Mouse (Mus musculus) limb, embryonic 14.5 days (tissue): ENCODE measurements at regions not wholly inside any gene's neighbourhood (a gene's known extent, or its start where the extent isn't known, plus 50 kb on each side); places are given as distances from the start of the nearest gene placed in this dataset.
A peak's percentile ranks its signal among the peaks of the same experiment; 100 is the strongest.

Source experiments
- ATAC-seq: fragments of 200-750 bp; cut with Nextera tagmentation; 2 replicates; pipeline ENCODE4 v1.8.0; 2017; ENCODE audit warnings: low read depth, moderate number of reproducible peaks, moderate TSS enrichment; ENCODE audit not compliant: low FRiP score
- DNase-seq: peaks from one replicate; pipeline ENCODE4 v3.0.0-alpha.2; 2015; ENCODE audit warnings: low spot score
- H3K27ac ChIP-seq: fragments of 300-500 bp; sonication (generic); replicated peaks from 2 replicates; pipeline ENCODE4 v1.5.1; 2014; ENCODE audit warnings: low read depth, mild to moderate bottlenecking, low read length, moderate library complexity, mixed read lengths
- H3K27me3 ChIP-seq: fragments of 300-500 bp; sonication (generic); 2 replicates; pipeline ENCODE4 v1.6.1; 2014; ENCODE audit warnings: low read length, mixed read lengths; ENCODE audit not compliant: control insufficient read depth, insufficient read depth
- H3K36me3 ChIP-seq: fragments of 300-500 bp; sonication (generic); 2 replicates; pipeline ENCODE4 v1.6.1; 2014; ENCODE audit warnings: mild to moderate bottlenecking, low read length, moderate library complexity, mixed read lengths; ENCODE audit not compliant: control insufficient read depth, insufficient read depth
- H3K4me1 ChIP-seq: fragments of 300-500 bp; sonication (generic); 2 replicates; pipeline ENCODE4 v1.6.1; 2014; ENCODE audit warnings: antibody characterized with exemption, low read length, mixed read lengths; ENCODE audit not compliant: control insufficient read depth, insufficient read depth
- H3K4me2 ChIP-seq: fragments of 300-500 bp; sonication (generic); replicated peaks from 2 replicates; pipeline ENCODE4 v1.6.1; 2014; ENCODE audit warnings: low read depth, mild to moderate bottlenecking, low read length, moderate library complexity; ENCODE audit not compliant: severe bottlenecking
- H3K4me3 ChIP-seq: fragments of 300-500 bp; sonication (generic); replicated peaks from 2 replicates; pipeline ENCODE4 v1.5.1; 2014; ENCODE audit warnings: low read length
- H3K9ac ChIP-seq: fragments of 300-500 bp; sonication (generic); 2 replicates; pipeline ENCODE4 v1.6.1; 2014; ENCODE audit warnings: mild to moderate bottlenecking, low read depth, low read length, moderate library complexity; ENCODE audit not compliant: severe bottlenecking
- H3K9me3 ChIP-seq: fragments of 300-500 bp; sonication (generic); 2 replicates; pipeline ENCODE4 v1.6.1; 2016; ENCODE audit warnings: low read length; ENCODE audit not compliant: control insufficient read depth
- POLR2A ChIP-seq: fragments of 200-500 bp; IDR thresholded peaks from 2 replicates; pipeline ENCODE4 v1.8.0; 2012; ENCODE audit warnings: inconsistent platforms, mild to moderate bottlenecking, moderate library complexity, borderline replicate concordance; ENCODE audit not compliant: insufficient read depth, insufficient read length; ENCODE audit errors: extremely low read depth
- WGBS: fragments of 180-500 bp; shearing (Covaris S2); extraction: QIAGEN DNeasy Blood & Tissue Kit; methylation state at CpG from one replicate; pipeline ENCODE4 v1.1.7; 2014; 5-methylcytosine and 5-hydroxymethylcytosine counted together

DNA sequence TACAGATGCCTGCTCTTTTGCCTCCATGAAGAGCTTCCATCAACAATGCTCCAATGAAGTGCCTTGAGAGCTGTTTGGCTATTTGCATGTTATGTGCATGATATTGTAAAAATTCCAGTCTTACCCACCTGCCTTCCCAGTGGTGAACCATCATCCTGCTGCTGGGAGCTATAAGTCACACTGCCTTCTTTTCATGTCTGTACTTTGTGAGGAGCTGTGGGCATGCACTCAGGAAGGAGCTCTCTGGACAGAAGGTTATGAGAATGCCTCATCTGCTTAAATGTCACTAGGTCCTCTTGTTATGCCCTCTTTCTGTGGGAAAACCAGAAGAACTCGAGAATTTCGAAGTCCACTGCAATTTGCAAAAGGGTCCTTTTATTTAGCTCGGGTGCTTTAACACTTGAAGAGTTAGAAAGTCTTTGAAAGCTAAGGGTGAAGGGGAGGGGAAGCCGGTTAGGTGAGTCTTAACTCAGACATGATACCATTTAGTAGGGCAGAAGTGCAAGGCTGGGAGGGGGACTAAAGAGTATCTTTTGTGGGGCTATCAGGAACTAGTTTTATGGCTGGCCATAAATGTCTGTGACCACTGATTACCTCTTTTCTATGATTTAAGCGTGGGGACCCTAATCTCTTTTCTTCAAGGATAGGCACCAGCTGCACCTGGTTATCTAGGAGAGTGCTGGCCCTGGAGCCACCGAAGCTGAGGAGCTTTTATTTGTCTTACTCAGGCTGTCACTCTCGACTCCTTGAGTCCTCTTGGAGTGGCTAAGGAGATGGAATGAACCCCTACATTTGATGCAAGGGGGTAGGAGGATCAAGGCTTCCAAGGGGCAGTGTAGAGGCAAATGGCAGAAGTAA lies 144.8 kb downstream of the Csl start:
- Histone ChIP-seq H3K27ac (no peak overlapping the region), H3K4me3 (no peak overlapping the region), H3K4me1 (no peaks in the 10 kb centered on the region), H3K4me2 (no peak overlapping the region), H3K9me3 (no peaks in the 10 kb centered on the region), H3K9ac (no peak overlapping the region), H3K27me3 (no peaks in the 10 kb centered on the region), H3K36me3 (no peaks in the 10 kb centered on the region)
- no peak for TF ChIP-seq POLR2A
- DNase-seq (no peak), ATAC-seq (no peak)
- WGBS, result 7% methylated on average over 7 of the region's 7 CpGs

DNA sequence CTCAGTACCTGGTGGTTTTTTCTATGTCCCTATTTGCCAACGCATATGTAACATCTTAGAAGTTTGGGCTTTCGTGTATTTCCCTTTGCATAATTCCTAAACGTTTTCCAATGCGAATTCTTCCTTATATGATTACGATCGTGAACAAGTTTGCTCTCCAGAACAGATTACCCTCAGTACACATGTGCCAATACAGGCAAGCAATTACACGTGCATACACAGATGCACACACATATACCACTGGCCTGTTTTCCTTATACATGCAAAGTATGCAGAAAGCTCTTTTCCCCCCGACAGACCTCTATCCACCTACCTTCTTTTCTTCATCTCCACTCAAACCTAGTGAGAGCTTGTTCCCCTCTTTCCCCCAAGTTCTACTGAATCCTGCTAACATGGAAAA lies 144.1 kb downstream of the Csl start:
- H3K4me3 ChIP-seq, result no peak overlapping the region
- H3K9me3 ChIP-seq, result no peaks in the 10 kb centered on the region
- ATAC-seq (no peak), DNase-seq (no peak)
- no peak for TF ChIP-seq POLR2A
- no peaks in the 10 kb centered on the region for H3K4me1 ChIP-seq
- no peak overlapping the region for H3K4me2 ChIP-seq
- no peak overlapping the region for H3K27ac ChIP-seq
- no peaks in the 10 kb centered on the region for H3K36me3 ChIP-seq
- no peaks in the 10 kb centered on the region for H3K27me3 ChIP-seq
- no peak overlapping the region for H3K9ac ChIP-seq
- 71% methylated on average over 8 of the region's 8 CpGs for WGBS

DNA sequence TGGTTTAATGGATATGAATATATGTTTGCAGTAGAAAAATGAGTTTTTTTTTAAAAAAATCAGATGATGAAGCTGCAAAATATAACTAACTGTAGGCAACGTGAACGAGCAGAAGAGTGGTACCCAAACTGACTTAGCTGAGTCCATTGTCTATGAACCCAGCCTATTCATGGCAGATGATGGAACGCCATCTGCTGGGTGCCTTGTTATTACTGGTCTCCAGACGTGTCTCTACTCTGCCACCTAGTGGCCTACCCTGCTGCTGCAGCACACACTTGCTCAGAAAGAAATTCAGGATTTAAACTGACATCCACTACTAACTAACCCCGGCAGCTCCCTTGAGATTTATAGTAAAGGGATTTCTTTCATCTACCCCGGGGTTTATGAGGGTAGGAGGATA lies 143.7 kb downstream of the Csl start:
- TF ChIP-seq POLR2A, result 0 out of 2 replicates have a peak, but pooled peaks have one; percentile 16
- H3K27ac ChIP-seq, result no peak overlapping the region
- H3K9ac ChIP-seq, result no peak overlapping the region
- peak; percentile 90 for DNase-seq
- H3K4me3 ChIP-seq, result no peak overlapping the region
- H3K4me2 ChIP-seq, result no peak overlapping the region
- peak; percentile 67; the same call in 1 of the 2 replicates for ATAC-seq
- H3K4me1 ChIP-seq, result no peaks in the 10 kb centered on the region
- no peaks in the 10 kb centered on the region for H3K36me3 ChIP-seq
- no peaks in the 10 kb centered on the region for H3K27me3 ChIP-seq
- WGBS, result 8% methylated on average over 6 of the region's 6 CpGs
- H3K9me3 ChIP-seq, result no peaks in the 10 kb centered on the region

DNA sequence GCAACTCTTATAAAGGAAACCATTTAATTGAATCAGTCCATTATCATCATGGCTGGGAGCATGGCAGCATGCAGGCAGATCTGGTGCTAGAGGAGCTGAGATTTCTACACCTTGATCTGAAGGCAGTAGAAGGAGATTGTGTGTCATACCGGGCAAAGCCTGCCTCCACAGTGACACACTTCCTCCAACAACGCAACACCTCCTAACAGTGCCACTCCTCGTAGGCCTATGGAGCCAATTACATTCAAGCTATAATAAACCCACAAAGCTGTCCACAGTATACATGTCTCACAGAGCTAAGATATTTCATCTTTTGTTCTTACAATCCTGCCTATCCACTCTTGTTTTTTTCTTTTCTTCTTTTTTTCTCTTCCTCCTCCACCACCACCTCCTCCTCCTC lies 141.8 kb downstream of the Csl start:
- no peak overlapping the region for H3K4me2 ChIP-seq
- no peaks in the 10 kb centered on the region for H3K4me1 ChIP-seq
- no peak overlapping the region for H3K27ac ChIP-seq
- WGBS, result 74% methylated on average over 3 of the region's 3 CpGs
- DNase-seq (no peak), ATAC-seq (no peak)
- no peak overlapping the region for H3K9ac ChIP-seq
- no peaks in the 10 kb centered on the region for H3K9me3 ChIP-seq
- no peak for TF ChIP-seq POLR2A
- no peak overlapping the region for H3K4me3 ChIP-seq
- H3K36me3 ChIP-seq, result no peaks in the 10 kb centered on the region
- no peaks in the 10 kb centered on the region for H3K27me3 ChIP-seq

GRCm38 (mm10) chr10:99619421-99620151 lies 139.9 kb downstream of the Csl start:
- peak; percentile 81 for ATAC-seq
- peak; percentile 84 for DNase-seq
- Histone ChIP-seq H3K36me3 (no peaks in the 10 kb centered on the region), H3K4me1 (no peaks in the 10 kb centered on the region), H3K9ac (0 out of 2 replicates have a peak overlapping the region, but pooled peaks have one; percentile 12), H3K4me2 (peak overlapping the region; percentile 38; the same call in 1 of the 2 replicates), H3K27me3 (no peaks in the 10 kb centered on the region), H3K27ac (no peak overlapping the region), H3K4me3 (peak overlapping the region; percentile 12; the same call in 1 of the 2 replicates), H3K9me3 (no peaks in the 10 kb centered on the region)
- peak; percentile 29; the same call in 1 of the 2 replicates for TF ChIP-seq POLR2A
- WGBS, result 42% methylated on average over 18 of the region's 18 CpGs
